Mouse (Mus musculus) limb, embryonic 13.5 days (tissue): ENCODE data around the gene Sdf2. TPM values are rescaled to one million over a fixed set of nuclear protein-coding genes. Genes with fewer than 3 reads are reported as not detected.
"Not testable (repeated sequence)": the region's sequence is repeated elsewhere in the genome, so short reads cannot be mapped to it uniquely, and the experiment has no call there.

Experiments used
- ATAC-seq: fragments of 200-750 bp; cut with Nextera tagmentation; 2 replicates; pipeline ENCODE4 v1.8.0; 2017; ENCODE audit warnings: low read depth, moderate number of reproducible peaks, moderate TSS enrichment; ENCODE audit not compliant: low FRiP score
- H3K27ac ChIP-seq: fragments of 300-500 bp; sonication (generic); 2 replicates; pipeline ENCODE4 v1.5.1; 2015; ENCODE audit warnings: inconsistent platforms, mild to moderate bottlenecking, moderate library complexity
- H3K27me3 ChIP-seq: fragments of 300-500 bp; sonication (generic); 2 replicates; pipeline ENCODE4 v1.6.1; 2015; ENCODE audit warnings: mild to moderate bottlenecking, inconsistent platforms
- H3K36me3 ChIP-seq: fragments of 300-500 bp; sonication (generic); 2 replicates; pipeline ENCODE4 v1.6.1; 2015; ENCODE audit warnings: inconsistent platforms, mild to moderate bottlenecking, moderate library complexity
- H3K4me1 ChIP-seq: fragments of 300-500 bp; sonication (generic); 2 replicates; pipeline ENCODE4 v1.6.1; 2015; ENCODE audit warnings: inconsistent platforms
- H3K4me2 ChIP-seq: fragments of 300-500 bp; sonication (generic); replicated peaks from 2 replicates; pipeline ENCODE4 v1.6.1; 2015; ENCODE audit warnings: inconsistent platforms, mild to moderate bottlenecking, moderate library complexity
- H3K4me3 ChIP-seq: fragments of 300-500 bp; sonication (generic); 2 replicates; pipeline ENCODE4 v1.5.1; 2015; ENCODE audit warnings: moderate library complexity, mild to moderate bottlenecking, inconsistent platforms
- H3K9ac ChIP-seq: fragments of 300-500 bp; sonication (generic); 2 replicates; pipeline ENCODE4 v1.6.1; 2015; ENCODE audit warnings: mild to moderate bottlenecking, inconsistent platforms
- H3K9me3 ChIP-seq: fragments of 300-500 bp; sonication (generic); 2 replicates; pipeline ENCODE4 v1.6.1; 2016; ENCODE audit warnings: inconsistent platforms
- WGBS: fragments of 180-500 bp; shearing (Covaris S2); methylation state at CpG from one replicate; pipeline ENCODE4 v1.1.7; 2015; 5-methylcytosine and 5-hydroxymethylcytosine counted together
- polyA plus RNA-seq: library from polyadenylated mRNA; unstranded; fragments of >200 nt; fragmentation: Nextera tagmentation; extraction: Ambion mirVana; gene quantifications from 2 replicates; pipeline ENCODE4 v1.2.1, GENCODE M21; 2015

The Sdf2 gene
- polyA plus RNA-seq, 1 experiment from 2014 or later: 78.9 TPM

DNA sequence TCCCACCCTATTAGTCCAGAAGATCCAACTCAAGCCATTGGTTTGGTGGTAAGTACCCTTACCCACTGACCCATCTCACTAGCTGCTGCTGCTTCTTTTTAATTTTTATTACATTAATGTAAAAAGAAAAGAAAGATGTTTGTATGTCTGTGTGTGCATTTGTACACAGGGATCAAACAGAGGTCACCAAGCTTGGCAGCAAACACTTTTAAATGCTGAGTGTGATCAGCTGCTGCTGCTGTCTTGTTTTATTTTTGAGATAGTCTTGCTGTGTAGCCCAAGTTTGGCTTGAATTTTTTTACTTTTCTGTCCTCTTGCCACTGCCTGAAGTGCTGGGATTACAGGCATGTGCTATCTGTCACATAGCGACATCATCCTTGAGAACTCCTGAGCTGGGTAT lies 30.1 kb downstream of the Sdf2 start:
- Histone ChIP-seq H3K27ac (no peak overlapping the region), H3K9me3 (no peaks in the 10 kb centered on the region), H3K4me1 (no peaks in the 10 kb centered on the region), H3K36me3 (peaks cover 97% of the 10 kb centered on the region), H3K4me3 (no peak overlapping the region), H3K4me2 (no peak overlapping the region), H3K27me3 (no peaks in the 10 kb centered on the region), H3K9ac (no peak overlapping the region)
- WGBS: 100% methylated on average over 1 of the region's 1 CpGs
- no peak for ATAC-seq

DNA sequence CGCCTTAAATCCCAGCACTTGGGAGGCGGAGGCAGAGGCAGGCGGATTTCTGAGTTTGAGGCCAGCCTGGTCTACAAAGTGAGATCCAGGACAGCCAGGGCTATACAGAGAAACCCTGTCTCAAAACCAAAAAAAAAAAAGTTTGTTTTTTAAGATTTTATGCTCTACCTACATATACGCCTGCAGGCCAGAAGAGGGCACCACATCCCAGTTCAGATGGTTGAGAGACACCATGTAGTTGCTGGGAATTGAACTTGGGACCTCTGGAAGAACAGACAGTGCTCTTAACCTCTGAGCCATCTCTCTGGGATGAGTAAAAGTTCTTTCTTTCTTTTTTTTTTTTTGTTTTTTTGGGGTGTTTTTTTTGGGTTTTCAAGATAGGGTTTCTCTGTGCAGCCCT lies 30.6 kb downstream of the Sdf2 start:
- H3K9ac ChIP-seq, H3K27me3 ChIP-seq, ATAC-seq, H3K4me1 ChIP-seq, H3K27ac ChIP-seq, H3K4me3 ChIP-seq, H3K9me3 ChIP-seq, H3K4me2 ChIP-seq: not testable (repeated sequence)
- peaks cover 99% of the 10 kb centered on the region for H3K36me3 ChIP-seq
- WGBS: 95% methylated on average over 4 of the region's 4 CpGs

DNA sequence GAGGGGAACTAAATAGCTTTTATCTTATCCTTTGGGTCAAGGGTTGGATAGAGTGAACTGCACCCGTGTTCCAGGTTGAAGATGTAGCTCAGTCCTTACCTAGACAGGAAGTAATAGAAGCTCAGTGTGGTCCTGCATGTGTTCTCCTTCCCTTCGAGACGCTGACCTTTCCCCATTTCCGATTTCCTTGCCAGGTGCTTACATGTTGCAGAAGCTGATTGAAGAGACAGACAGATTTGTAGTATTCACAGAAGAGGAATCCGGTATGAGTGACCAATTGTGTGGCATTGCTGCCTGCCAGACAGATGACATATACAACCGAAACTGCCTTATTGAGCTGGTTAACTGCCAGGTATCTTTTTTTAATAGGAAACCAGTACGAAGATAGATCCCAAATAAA lies 33.3 kb downstream of the Sdf2 start:
- ATAC-seq: no peak
- no peak overlapping the region for H3K4me3 ChIP-seq
- H3K9me3 ChIP-seq: no peaks in the 10 kb centered on the region
- H3K27me3 ChIP-seq: no peaks in the 10 kb centered on the region
- H3K4me1 ChIP-seq: no peaks in the 10 kb centered on the region
- WGBS: 92% methylated on average over 7 of the region's 7 CpGs
- no peak overlapping the region for H3K27ac ChIP-seq
- no peak overlapping the region for H3K9ac ChIP-seq
- peaks cover 98% of the 10 kb centered on the region for H3K36me3 ChIP-seq
- no peak overlapping the region for H3K4me2 ChIP-seq

DNA sequence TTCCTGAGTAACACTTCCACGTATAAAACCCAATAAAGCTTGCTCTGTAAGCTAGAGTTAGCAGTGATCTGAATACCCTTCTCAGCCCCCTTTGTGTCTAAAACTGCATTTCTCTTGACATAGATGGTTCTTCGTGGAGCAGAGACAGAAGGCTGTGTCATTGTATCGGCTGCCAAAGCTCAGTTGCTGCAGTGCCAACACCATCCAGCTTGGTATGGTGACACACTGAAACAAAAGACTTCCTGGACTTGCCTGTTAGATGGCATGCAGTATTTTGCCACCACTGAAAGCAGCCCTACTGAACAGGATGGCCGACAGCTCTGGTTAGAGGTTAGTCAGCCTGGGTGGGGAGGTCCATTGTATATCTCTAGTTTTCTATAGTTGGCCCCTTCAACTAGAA lies 34.0 kb downstream of the Sdf2 start:
- H3K4me2 ChIP-seq: no peak overlapping the region
- H3K9me3 ChIP-seq: no peaks in the 10 kb centered on the region
- no peak overlapping the region for H3K9ac ChIP-seq
- 92% methylated on average over 4 of the region's 4 CpGs for WGBS
- H3K27ac ChIP-seq: no peak overlapping the region
- H3K4me3 ChIP-seq: no peak overlapping the region
- ATAC-seq: no peak
- H3K4me1 ChIP-seq: no peaks in the 10 kb centered on the region
- H3K27me3 ChIP-seq: no peaks in the 10 kb centered on the region
- H3K36me3 ChIP-seq: peaks cover 98% of the 10 kb centered on the region

DNA sequence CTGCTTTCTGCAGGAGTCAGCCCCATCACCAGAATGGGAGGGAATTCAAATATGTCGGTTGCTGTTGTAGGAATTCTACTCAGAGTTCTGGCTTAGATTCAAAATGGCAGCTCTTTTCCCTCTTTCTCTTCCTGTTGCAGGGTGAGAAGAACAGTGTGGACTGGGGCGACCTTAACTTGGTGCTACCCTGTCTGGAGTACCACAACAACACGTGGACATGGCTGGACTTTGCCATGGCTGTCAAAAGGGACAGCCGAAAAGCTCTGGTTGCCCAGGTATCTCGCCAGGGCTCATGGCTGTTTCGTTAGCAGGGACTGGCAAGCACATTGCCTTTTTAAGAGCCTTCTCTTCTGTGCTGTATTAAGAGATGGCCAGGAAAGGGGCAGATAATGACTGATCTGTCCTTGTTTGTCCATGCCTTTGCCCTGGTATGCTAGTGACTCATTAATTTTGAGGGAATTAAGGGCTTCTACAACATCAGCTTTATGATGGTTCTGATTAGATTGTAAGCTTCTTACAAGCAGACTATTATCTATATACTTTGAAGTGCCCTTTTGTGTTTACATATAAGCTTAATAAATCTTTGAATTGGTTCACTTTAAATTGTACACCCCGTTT lies 43.7 kb downstream of the Sdf2 start:
- no peaks in the 10 kb centered on the region for H3K4me1 ChIP-seq
- H3K27me3 ChIP-seq: no peaks in the 10 kb centered on the region
- no peak overlapping the region for H3K27ac ChIP-seq
- no peak overlapping the region for H3K4me3 ChIP-seq
- H3K4me2 ChIP-seq: no peak overlapping the region
- no peak for ATAC-seq
- peaks cover 84% of the 10 kb centered on the region for H3K36me3 ChIP-seq
- no peaks in the 10 kb centered on the region for H3K9me3 ChIP-seq
- no peak overlapping the region for H3K9ac ChIP-seq
- 89% methylated on average over 7 of the region's 7 CpGs for WGBS

DNA sequence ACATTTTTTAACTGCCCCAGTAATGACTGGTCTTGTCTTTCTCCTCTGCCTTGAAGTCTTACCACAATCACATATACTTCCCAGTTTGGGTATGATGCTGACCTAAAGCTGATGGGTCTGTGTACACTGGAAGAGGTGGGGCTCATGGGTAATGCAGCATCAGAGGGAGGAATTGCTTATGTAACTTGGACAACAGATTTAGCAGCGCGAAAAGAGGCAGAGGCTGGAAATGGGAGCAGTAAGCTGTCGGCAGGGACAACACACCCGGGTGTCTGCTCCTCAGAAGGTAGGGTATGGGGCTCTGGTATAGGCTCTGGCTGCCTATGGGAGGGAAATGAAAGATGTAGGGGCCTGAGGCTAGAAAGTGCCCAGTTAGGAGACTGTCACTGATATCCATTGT lies 45.1 kb downstream of the Sdf2 start, which contains the start of gene BC030499:
TSS of gene BC030499 (plus strand) at position 188 of the 400 bp plus-strand sequence.
- Histone ChIP-seq H3K4me3 (no peak within 1 kb of the TSS), H3K9ac (no peak within 1 kb of the TSS), H3K27me3 (no peaks in the 10 kb centered on the region), H3K4me1 (no peaks in the 10 kb centered on the region), H3K9me3 (no peaks in the 10 kb centered on the region), H3K36me3 (peaks cover 70% of the 10 kb centered on the region), H3K4me2 (no peak within 1 kb of the TSS), H3K27ac (no peak within 1 kb of the TSS)
- ATAC-seq: no peak
- 88% methylated on average over 4 of the region's 4 CpGs for whole genome bisulfite sequencing

DNA sequence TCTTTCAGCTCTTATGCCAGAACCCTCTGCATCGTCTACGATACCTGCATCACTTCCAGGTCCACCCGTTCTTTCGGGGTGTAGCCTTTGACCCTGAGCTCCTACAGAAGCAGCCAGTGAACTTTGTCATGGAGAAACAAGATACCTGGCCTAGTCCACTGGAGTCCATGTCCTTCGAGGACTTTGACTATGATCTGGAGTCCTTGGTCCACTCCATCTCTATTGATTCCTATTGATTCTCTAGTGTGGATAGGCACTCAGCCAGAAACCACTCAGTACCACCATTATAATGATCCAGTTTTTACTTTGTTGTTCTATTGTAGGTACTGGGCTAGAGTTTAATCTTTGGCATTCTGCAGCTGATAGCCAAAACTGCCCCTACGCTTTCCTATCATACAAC lies 49.0 kb downstream of the Sdf2 start:
- no peaks in the 10 kb centered on the region for H3K27me3 ChIP-seq
- no peak overlapping the region for H3K9ac ChIP-seq
- H3K4me1 ChIP-seq: no peaks in the 10 kb centered on the region
- H3K4me2 ChIP-seq: no peak overlapping the region
- no peak overlapping the region for H3K27ac ChIP-seq
- H3K4me3 ChIP-seq: no peak overlapping the region
- 93% methylated on average over 6 of the region's 6 CpGs for WGBS
- H3K9me3 ChIP-seq: no peaks in the 10 kb centered on the region
- peaks cover 34% of the 10 kb centered on the region for H3K36me3 ChIP-seq
- ATAC-seq: no peak

DNA sequence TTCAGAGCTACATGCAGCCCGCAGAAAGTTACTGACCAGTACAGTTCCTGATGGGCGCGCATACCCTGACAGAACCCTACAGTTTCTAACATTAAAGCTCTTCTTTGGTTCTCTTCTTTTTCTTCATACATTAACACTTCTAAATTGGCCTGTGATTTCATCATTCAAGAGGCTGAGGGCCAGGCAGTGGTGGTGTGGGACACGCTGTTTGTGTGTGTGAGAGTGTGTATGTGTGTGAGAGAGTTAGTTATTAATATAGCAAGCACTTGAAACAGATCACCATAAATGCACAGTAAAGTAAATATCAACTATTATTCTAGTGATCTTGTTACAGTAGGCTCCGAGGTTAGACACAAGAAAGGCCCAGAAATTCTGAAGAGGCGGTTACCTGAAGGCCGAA lies 55.4 kb downstream of the Sdf2 start:
- Histone ChIP-seq H3K4me3 (peak overlapping the region; percentile 83), H3K4me1 (peaks cover 11% of the 10 kb centered on the region), H3K9me3 (no peaks in the 10 kb centered on the region), H3K27me3 (no peaks in the 10 kb centered on the region), H3K36me3 (peaks cover 28% of the 10 kb centered on the region), H3K4me2 (peak overlapping the region; percentile 84), H3K27ac (peak overlapping the region; percentile 48; the same call in 1 of the 2 replicates), H3K9ac (peak overlapping the region; percentile 65)
- ATAC-seq: 0 out of 2 replicates have a peak, but pooled peaks have one; percentile 21
- 59% methylated on average over 7 of the region's 7 CpGs for WGBS

DNA sequence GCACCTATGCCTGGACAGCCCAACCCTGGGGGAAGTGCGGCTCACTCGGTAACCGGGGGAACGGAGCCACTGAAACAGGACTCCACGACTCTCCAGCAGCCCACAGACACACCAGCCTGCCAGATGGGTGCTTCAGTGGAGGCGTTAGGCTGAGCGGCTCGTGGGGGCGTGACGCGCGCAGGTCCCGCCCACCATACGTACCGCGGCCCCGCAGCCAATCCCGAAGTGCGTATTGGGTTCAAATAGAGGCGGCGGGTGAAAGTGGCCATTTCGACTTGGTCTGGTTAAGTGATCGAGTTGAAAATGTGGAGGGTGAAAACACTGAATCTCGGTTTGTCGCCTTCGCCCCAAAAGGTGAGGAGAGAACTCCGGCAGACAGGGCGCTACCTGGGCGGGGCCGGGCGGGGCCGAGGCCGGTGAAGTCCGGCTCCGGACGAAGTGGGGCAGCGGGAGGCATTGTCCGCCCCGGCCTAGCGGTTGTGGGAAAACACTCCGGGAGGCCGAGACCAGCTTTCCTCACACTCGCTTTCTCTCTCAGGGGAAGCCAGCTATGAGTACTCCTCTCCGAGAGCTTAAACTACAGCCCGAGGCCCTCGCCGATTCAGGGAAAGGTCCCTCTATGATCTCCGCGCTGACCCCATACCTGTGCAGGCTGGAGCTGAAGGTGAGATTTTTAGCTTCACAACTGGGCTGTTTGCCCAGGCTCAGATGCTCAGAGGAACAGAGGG lies 56.0 kb downstream of the Sdf2 start, which contains the start of gene Spag5:
TSS of gene Spag5 (plus strand) at position 173 of the 728 bp plus-strand sequence.
- Histone ChIP-seq H3K9me3 (no peaks in the 10 kb centered on the region), H3K27me3 (no peaks in the 10 kb centered on the region), H3K4me1 (peaks cover 13% of the 10 kb centered on the region), H3K4me2 (peak within 1 kb of the TSS; percentile 84), H3K4me3 (peak within 1 kb of the TSS; percentile 83), H3K27ac (peak within 1 kb of the TSS; percentile 48; the same call in 1 of the 2 replicates), H3K9ac (peak within 1 kb of the TSS; percentile 78), H3K36me3 (peaks cover 32% of the 10 kb centered on the region)
- under 1% methylated on average over 45 of the region's 49 CpGs for WGBS
- peak; percentile 99 for ATAC-seq

Other genes with a start within 250 kb of the Sdf2 start
- gene Dhrs13, start 213.5 kb upstream of the Sdf2 start, polyA plus RNA-seq: 20.1 and 21.1 TPM in 2 replicates
- gene Flot2, start 207.8 kb upstream of the Sdf2 start, polyA plus RNA-seq: 52.0 and 52.9 TPM in 2 replicates
- 37.8 and 38.7 TPM in 2 replicates for gene Eral1, start 165.4 kb upstream of the Sdf2 start, polyA plus RNA-seq
- 13.7 and 16.1 TPM in 2 replicates for gene Fam222b, start 151.1 kb upstream of the Sdf2 start, polyA plus RNA-seq
- 108 and 109 TPM in 2 replicates for gene Traf4, start 80.2 kb upstream of the Sdf2 start, polyA plus RNA-seq
- 20.1 and 20.7 TPM in 2 replicates for gene Nek8, start 69.1 kb upstream of the Sdf2 start, polyA plus RNA-seq
- gene Tlcd1, start 69.0 kb upstream of the Sdf2 start, polyA plus RNA-seq: 13.5 and 14.1 TPM in 2 replicates
- 1,373 and 1,384 TPM in 2 replicates for gene Rpl23a, start 62.2 kb upstream of the Sdf2 start, polyA plus RNA-seq
- 171 and 185 TPM in 2 replicates for gene Rab34, start 57.3 kb upstream of the Sdf2 start, polyA plus RNA-seq
- 2.7 and 3.0 TPM in 2 replicates for gene Proca1, start 52.4 kb upstream of the Sdf2 start, polyA plus RNA-seq
- gene Supt6, start 241 bp downstream of the Sdf2 start, polyA plus RNA-seq: 29.4 and 33.2 TPM in 2 replicates
- gene 2610507B11Rik, start 16.0 kb downstream of the Sdf2 start, polyA plus RNA-seq: 74.7 and 76.1 TPM in 2 replicates
- gene BC030499, start 45.1 kb downstream of the Sdf2 start, polyA plus RNA-seq: 0.11 and 0.56 TPM in 2 replicates
- 39.6 and 45.8 TPM in 2 replicates for gene Spag5, start 55.8 kb downstream of the Sdf2 start, polyA plus RNA-seq
- gene Aldoc, start 77.2 kb downstream of the Sdf2 start, polyA plus RNA-seq: 6.5 and 6.6 TPM in 2 replicates
- gene Pigs, start 82.7 kb downstream of the Sdf2 start, polyA plus RNA-seq: 88.5 and 88.9 TPM in 2 replicates
- 70.1 and 74.7 TPM in 2 replicates for gene Unc119, start 97.7 kb downstream of the Sdf2 start, polyA plus RNA-seq
- gene Foxn1, start 140.8 kb downstream of the Sdf2 start, polyA plus RNA-seq: 0.24 and 0.48 TPM in 2 replicates
- gene Slc13a2, start 176.5 kb downstream of the Sdf2 start, polyA plus RNA-seq: not detected in 2 replicates
- gene Slc46a1, start 220.0 kb downstream of the Sdf2 start, polyA plus RNA-seq: 17.1 TPM in 2 replicates